Mouse (Mus musculus): Measurements from ENCODE around the gene Acvr1b. TPM values are rescaled to one million over a fixed set of nuclear protein-coding genes. Genes with fewer than 3 reads are reported as not detected.

The Acvr1b gene
- polyA plus RNA-seq, 1 experiment from 2014 or later, result 6.6 TPM

DNA sequence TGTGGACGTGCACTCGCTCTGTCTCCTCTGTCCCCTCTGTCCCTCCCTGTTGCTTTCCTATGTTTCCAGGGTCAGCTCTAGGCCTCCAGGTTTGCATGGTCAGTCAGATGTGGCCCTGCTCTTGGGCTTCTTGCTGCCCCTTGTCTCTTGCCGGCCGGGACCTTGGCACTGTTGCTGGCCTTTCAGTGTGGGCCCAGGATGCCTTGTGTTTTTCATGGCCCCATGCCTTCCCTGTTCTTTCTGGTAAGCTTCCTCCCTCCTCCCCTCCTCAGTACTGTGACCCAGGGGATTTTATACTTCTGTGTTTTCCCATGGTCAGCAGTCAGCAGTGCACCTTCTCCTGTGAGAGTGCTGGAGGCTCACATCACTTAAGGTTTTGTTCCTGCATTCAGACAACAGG is 7.6 kb downstream of the Acvr1b start:
- H3K27me3 ChIP-seq (replicated peaks; ENCODE audit: insufficient read depth, low read length), result no peaks in the 10 kb centered on the region
- H3K4me3 ChIP-seq (ENCODE audit: low read depth, low read length), result no peak overlapping the region
- H3K4me1 ChIP-seq (ENCODE audit: insufficient read depth, low read depth, low read length), result peaks cover 34% of the 10 kb centered on the region; the same call in 1 of the 2 replicates
- H3K9me3 ChIP-seq (ENCODE audit: low read length), result no peaks in the 10 kb centered on the region
- no peak overlapping the region for H3K27ac ChIP-seq (ENCODE audit: low read length)
- no peak for DNase-seq (ENCODE audit: low spot score)
- 54% methylated on average over 4 of the region's 4 CpGs for WGBS
- no peaks in the 10 kb centered on the region for H3K36me3 ChIP-seq (ENCODE audit: insufficient read depth, low read length)
- H3K4me2 ChIP-seq (replicated peaks; ENCODE audit: low read depth, low read length), result no peak overlapping the region
- TF ChIP-seq EP300 (IDR thresholded peaks at IDR 0.05) (no peak), CTCF (IDR thresholded peaks at IDR 0.05) (no peak)
- ATAC-seq, result no peak
- no peak overlapping the region for H3K9ac ChIP-seq (replicated peaks; ENCODE audit: low read depth)

DNA sequence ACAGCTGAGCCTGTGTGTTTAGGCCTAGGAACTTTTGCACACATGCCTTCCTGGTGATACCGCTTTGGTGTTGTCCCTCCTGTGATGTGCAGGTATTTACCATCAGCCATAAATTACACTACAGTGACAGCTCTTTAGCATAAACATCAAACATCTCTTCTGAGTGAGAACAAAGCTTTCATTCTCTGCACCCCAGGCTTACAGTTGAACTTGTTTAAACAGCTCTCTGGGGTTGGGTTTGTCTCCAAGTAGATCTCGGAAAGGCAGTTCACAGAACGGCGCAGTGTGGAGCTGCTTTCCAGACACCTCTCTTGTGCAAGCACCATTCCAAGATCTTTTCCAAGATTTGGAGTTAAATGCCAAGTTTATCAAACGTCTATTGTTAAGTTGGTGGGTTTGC is 8.8 kb downstream of the Acvr1b start:
- Histone ChIP-seq H3K27ac (ENCODE audit: low read length) (peak overlapping the region; percentile 51; the same call in 1 of the 2 replicates), H3K9me3 (ENCODE audit: low read length) (no peaks in the 10 kb centered on the region), H3K4me2 (replicated peaks; ENCODE audit: low read depth, low read length) (no peak overlapping the region), H3K36me3 (ENCODE audit: insufficient read depth, low read length) (no peaks in the 10 kb centered on the region), H3K4me3 (ENCODE audit: low read depth, low read length) (no peak overlapping the region), H3K9ac (replicated peaks; ENCODE audit: low read depth) (no peak overlapping the region), H3K4me1 (ENCODE audit: insufficient read depth, low read depth, low read length) (peaks cover 28% of the 10 kb centered on the region; the same call in 1 of the 2 replicates), H3K27me3 (replicated peaks; ENCODE audit: insufficient read depth, low read length) (no peaks in the 10 kb centered on the region)
- WGBS, result 24% methylated on average over 5 of the region's 5 CpGs
- TF ChIP-seq CTCF (IDR thresholded peaks at IDR 0.05) (no peak), EP300 (IDR thresholded peaks at IDR 0.05) (no peak)
- DNase-seq (ENCODE audit: low spot score), result peak; percentile 61
- ATAC-seq, result peak; percentile 49; the same call in 1 of the 2 replicates

DNA sequence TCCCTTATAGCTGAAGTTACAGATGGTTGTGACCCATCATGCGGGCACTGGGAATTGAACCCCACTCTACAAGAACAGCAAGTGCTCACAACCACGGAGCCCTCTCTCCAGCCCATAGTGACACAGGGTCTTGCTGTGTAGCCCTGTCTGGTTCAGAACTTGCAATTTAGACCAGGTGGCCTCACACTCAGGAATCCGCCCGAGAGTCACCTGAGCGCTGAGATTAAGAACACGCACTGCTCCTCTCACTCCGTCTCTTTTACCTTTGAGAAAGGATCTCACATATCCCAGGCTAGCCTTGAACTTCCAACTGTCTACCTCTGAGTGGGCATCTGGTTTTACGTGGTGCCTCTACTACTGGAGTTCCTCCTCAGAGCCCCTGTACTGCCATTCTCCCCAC is 10.4 kb downstream of the Acvr1b start:
- H3K27me3 ChIP-seq (replicated peaks; ENCODE audit: insufficient read depth, low read length), result no peaks in the 10 kb centered on the region
- H3K4me1 ChIP-seq (ENCODE audit: insufficient read depth, low read depth, low read length), result peaks cover 23% of the 10 kb centered on the region; the same call in 1 of the 2 replicates
- no peak overlapping the region for H3K9ac ChIP-seq (replicated peaks; ENCODE audit: low read depth)
- no peaks in the 10 kb centered on the region for H3K36me3 ChIP-seq (ENCODE audit: insufficient read depth, low read length)
- H3K4me2 ChIP-seq (replicated peaks; ENCODE audit: low read depth, low read length), result no peak overlapping the region
- H3K4me3 ChIP-seq (ENCODE audit: low read depth, low read length), result no peak overlapping the region
- TF ChIP-seq CTCF (IDR thresholded peaks at IDR 0.05), result no peak
- TF ChIP-seq EP300 (IDR thresholded peaks at IDR 0.05), result no peak
- ATAC-seq, result no peak
- no peaks in the 10 kb centered on the region for H3K9me3 ChIP-seq (ENCODE audit: low read length)
- no peak for DNase-seq (ENCODE audit: low spot score)
- 88% methylated on average over 8 of the region's 8 CpGs for WGBS
- H3K27ac ChIP-seq (ENCODE audit: low read length), result no peak overlapping the region

DNA sequence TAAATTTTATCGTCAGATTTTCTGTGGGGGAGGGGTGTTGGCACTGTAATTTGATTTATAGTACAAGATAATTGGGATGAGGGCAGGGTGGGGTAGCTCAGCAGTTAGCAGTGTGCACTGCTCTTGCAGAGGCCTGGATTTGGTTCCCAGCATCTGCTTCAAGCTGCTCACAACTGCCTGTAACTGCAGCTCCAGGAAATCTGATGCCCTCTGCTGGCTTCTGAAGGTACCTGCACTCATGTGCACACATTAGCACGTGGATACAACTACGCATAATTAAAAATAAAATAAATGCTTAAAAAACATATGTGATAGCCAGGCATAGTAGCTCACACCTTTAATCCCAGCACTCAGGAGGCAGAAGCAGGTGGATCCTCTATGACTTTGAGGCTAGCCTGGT is 11.7 kb downstream of the Acvr1b start:
- no peak overlapping the region for H3K4me2 ChIP-seq (replicated peaks; ENCODE audit: low read depth, low read length)
- no peak overlapping the region for H3K9ac ChIP-seq (replicated peaks; ENCODE audit: low read depth)
- ATAC-seq (no peak), DNase-seq (ENCODE audit: low spot score) (no peak)
- H3K9me3 ChIP-seq (ENCODE audit: low read length), result no peaks in the 10 kb centered on the region
- TF ChIP-seq CTCF (IDR thresholded peaks at IDR 0.05), result peak; percentile 42
- no peak for TF ChIP-seq EP300 (IDR thresholded peaks at IDR 0.05)
- H3K4me1 ChIP-seq (ENCODE audit: insufficient read depth, low read depth, low read length), result peaks cover 20% of the 10 kb centered on the region; the same call in 1 of the 2 replicates
- no peak overlapping the region for H3K27ac ChIP-seq (ENCODE audit: low read length)
- H3K4me3 ChIP-seq (ENCODE audit: low read depth, low read length), result no peak overlapping the region
- 94% methylated on average over 3 of the region's 3 CpGs for WGBS
- no peaks in the 10 kb centered on the region for H3K27me3 ChIP-seq (replicated peaks; ENCODE audit: insufficient read depth, low read length)
- no peaks in the 10 kb centered on the region for H3K36me3 ChIP-seq (ENCODE audit: insufficient read depth, low read length)

DNA sequence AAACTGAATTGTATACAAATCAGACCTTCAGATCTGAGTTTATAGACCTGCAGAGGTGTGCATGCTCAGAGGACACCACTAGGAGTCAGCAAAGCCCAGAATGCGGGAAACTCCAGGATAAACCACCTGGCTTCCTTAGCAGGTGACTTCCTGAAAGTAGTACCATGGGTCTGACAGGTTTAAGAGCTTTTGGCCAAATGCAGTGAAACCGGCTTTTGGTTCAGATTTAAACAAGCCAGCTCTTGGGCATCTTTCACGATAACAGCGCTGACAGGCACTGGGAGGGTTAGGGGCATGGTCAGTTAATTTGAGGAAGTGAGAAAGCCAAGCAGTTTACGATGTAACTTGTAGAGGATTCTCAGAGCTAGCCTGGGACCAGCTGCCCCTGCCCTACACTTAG is 14.0 kb downstream of the Acvr1b start:
- Histone ChIP-seq H3K9me3 (ENCODE audit: low read length) (no peaks in the 10 kb centered on the region), H3K27me3 (replicated peaks; ENCODE audit: insufficient read depth, low read length) (no peaks in the 10 kb centered on the region), H3K36me3 (ENCODE audit: insufficient read depth, low read length) (no peaks in the 10 kb centered on the region), H3K27ac (ENCODE audit: low read length) (no peak overlapping the region), H3K4me3 (ENCODE audit: low read depth, low read length) (no peak overlapping the region), H3K9ac (replicated peaks; ENCODE audit: low read depth) (no peak overlapping the region), H3K4me1 (ENCODE audit: insufficient read depth, low read depth, low read length) (peaks cover 27% of the 10 kb centered on the region; the same call in 1 of the 2 replicates), H3K4me2 (replicated peaks; ENCODE audit: low read depth, low read length) (no peak overlapping the region)
- DNase-seq (ENCODE audit: low spot score), result no peak
- ATAC-seq, result no peak
- TF ChIP-seq EP300 (IDR thresholded peaks at IDR 0.05) (no peak), CTCF (IDR thresholded peaks at IDR 0.05) (peak; percentile 52)
- 59% methylated on average over 5 of the region's 5 CpGs for WGBS

DNA sequence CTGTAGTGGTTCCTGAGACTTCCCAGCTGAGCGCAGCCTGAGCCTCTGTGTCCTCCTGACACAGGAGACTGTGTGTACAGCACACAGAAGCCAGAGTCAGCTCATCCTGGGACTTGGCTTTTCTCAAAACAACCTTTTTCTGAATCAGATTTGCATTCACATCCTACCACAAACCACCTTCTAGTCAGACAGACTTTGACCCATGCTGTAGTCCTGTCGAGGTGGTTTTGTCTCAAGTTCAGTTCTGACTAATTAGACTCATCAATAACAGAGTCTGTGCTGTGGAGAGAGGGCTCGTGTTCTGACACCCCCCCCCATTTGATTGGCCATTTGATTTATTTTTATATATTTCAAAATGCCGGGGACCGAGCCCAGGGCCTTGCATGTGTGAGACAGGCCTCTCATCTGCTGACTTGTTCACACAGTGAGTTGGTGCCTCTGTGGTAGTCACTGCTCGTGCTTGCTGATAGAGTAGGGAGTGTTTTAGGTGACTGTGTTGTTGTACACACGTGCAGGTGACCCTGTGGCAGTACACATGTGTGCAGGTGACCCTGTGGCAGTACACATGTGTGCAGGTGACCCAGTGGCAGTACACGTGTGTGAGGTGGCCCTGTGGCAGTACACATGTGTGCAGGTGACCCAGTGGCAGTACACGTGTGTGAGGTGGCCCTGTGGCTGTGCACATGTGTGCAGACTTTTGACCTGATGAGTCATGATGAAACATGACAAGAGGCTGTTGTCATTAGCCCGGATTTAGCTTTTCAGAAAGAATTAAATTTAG is 16.3 kb downstream of the Acvr1b start:
- no peak overlapping the region for H3K4me2 ChIP-seq (replicated peaks; ENCODE audit: low read depth, low read length)
- no peak overlapping the region for H3K4me3 ChIP-seq (ENCODE audit: low read depth, low read length)
- 73% methylated on average over 10 of the region's 10 CpGs for WGBS
- H3K9ac ChIP-seq (replicated peaks; ENCODE audit: low read depth), result no peak overlapping the region
- ATAC-seq (no peak), DNase-seq (ENCODE audit: low spot score) (no peak)
- H3K9me3 ChIP-seq (ENCODE audit: low read length), result no peaks in the 10 kb centered on the region
- H3K27me3 ChIP-seq (replicated peaks; ENCODE audit: insufficient read depth, low read length), result no peaks in the 10 kb centered on the region
- H3K27ac ChIP-seq (ENCODE audit: low read length), result no peak overlapping the region
- peaks cover 2% of the 10 kb centered on the region; the same call in 1 of the 2 replicates for H3K36me3 ChIP-seq (ENCODE audit: insufficient read depth, low read length)
- peaks cover 20% of the 10 kb centered on the region; the same call in 1 of the 2 replicates for H3K4me1 ChIP-seq (ENCODE audit: insufficient read depth, low read depth, low read length)
- TF ChIP-seq EP300 (IDR thresholded peaks at IDR 0.05) (no peak), CTCF (IDR thresholded peaks at IDR 0.05) (no peak)

Data from lung, postnatal 0 days (tissue).